Mouse (Mus musculus) thymus, adult 18-20 months (tissue): ENCODE measurements around the gene Gm37240.
"Not testable (repeated sequence)": the region's sequence is repeated elsewhere in the genome, so short reads cannot be mapped to it uniquely, and the experiment has no call there.

Experiments
- DNase-seq, 2 experiments: peaks; one replicate each; pipeline ENCODE4 v3.0.0; 2022; ENCODE audit warnings: mixed read lengths in 2 of 2

Gene Gm37240

GRCm38 (mm10) chr3:85619751-85620150 lies 267.6 kb downstream of the Gm37240 start:
- no peak for DNase-seq

- no peak for DNase-seq
These were observed 268.0 kb downstream of the Gm37240 start for GRCm38 (mm10) chr3:85619345-85619744.

GRCm38 (mm10) chr3:85618885-85619284 lies 268.4 kb downstream of the Gm37240 start:
- no peak for DNase-seq

GRCm38 (mm10) chr3:85616389-85616788 lies 270.9 kb downstream of the Gm37240 start:
- DNase-seq: no peak

- DNase-seq: no peak
These were observed 279.6 kb downstream of the Gm37240 start for GRCm38 (mm10) chr3:85607753-85608152.

- no peak for DNase-seq
These were observed 280.4 kb downstream of the Gm37240 start for GRCm38 (mm10) chr3:85606912-85607311.

GRCm38 (mm10) chr3:85603811-85604210 lies 283.5 kb downstream of the Gm37240 start:
- DNase-seq: no peak

GRCm38 (mm10) chr3:85601841-85602305 lies 285.4 kb downstream of the Gm37240 start:
- DNase-seq: no peak

- DNase-seq: no peak
These were observed 287.8 kb downstream of the Gm37240 start for GRCm38 (mm10) chr3:85599526-85599925.

GRCm38 (mm10) chr3:85594452-85594851 lies 292.9 kb downstream of the Gm37240 start:
- DNase-seq: no peak

GRCm38 (mm10) chr3:85592640-85593252 lies 294.6 kb downstream of the Gm37240 start:
- no peak for DNase-seq

GRCm38 (mm10) chr3:85592067-85592466 lies 295.3 kb downstream of the Gm37240 start:
- no peak for DNase-seq

- no peak for DNase-seq
These were observed 297.1 kb downstream of the Gm37240 start for GRCm38 (mm10) chr3:85590090-85590754.

GRCm38 (mm10) chr3:85588701-85589100 lies 298.6 kb downstream of the Gm37240 start:
- DNase-seq: no peak

GRCm38 (mm10) chr3:85584966-85585365 lies 302.4 kb downstream of the Gm37240 start:
- no peak for DNase-seq

GRCm38 (mm10) chr3:85583194-85583593 lies 304.1 kb downstream of the Gm37240 start:
- no peak for DNase-seq

GRCm38 (mm10) chr3:85582726-85583125 lies 304.6 kb downstream of the Gm37240 start:
- DNase-seq: no peak

- DNase-seq: peak; percentile 94 to 97
These were observed 313.2 kb downstream of the Gm37240 start, which contains the start of gene Gatb for GRCm38 (mm10) chr3:85573864-85574830. Gene Gatb (plus strand): TSS chr3:85574119.

GRCm38 (mm10) chr3:85573216-85573863 lies 314.0 kb downstream of the Gm37240 start:
- no peak for DNase-seq

GRCm38 (mm10) chr3:85572502-85572901 lies 314.8 kb downstream of the Gm37240 start:
- not testable (repeated sequence) for DNase-seq

GRCm38 (mm10) chr3:85571276-85571675 lies 316.0 kb downstream of the Gm37240 start:
- DNase-seq: no peak

- no peak for DNase-seq
These were observed 322.7 kb downstream of the Gm37240 start for GRCm38 (mm10) chr3:85564603-85565002.
